Mouse (Mus musculus) R1 (cell line): ENCODE results near the gene Mei4.

Source experiments
- DNase-seq: peaks from one replicate; pipeline ENCODE4 v3.0.0-alpha.2; 2018; ENCODE audit warnings: low read depth, low spot score

The Mei4 gene

DNA sequence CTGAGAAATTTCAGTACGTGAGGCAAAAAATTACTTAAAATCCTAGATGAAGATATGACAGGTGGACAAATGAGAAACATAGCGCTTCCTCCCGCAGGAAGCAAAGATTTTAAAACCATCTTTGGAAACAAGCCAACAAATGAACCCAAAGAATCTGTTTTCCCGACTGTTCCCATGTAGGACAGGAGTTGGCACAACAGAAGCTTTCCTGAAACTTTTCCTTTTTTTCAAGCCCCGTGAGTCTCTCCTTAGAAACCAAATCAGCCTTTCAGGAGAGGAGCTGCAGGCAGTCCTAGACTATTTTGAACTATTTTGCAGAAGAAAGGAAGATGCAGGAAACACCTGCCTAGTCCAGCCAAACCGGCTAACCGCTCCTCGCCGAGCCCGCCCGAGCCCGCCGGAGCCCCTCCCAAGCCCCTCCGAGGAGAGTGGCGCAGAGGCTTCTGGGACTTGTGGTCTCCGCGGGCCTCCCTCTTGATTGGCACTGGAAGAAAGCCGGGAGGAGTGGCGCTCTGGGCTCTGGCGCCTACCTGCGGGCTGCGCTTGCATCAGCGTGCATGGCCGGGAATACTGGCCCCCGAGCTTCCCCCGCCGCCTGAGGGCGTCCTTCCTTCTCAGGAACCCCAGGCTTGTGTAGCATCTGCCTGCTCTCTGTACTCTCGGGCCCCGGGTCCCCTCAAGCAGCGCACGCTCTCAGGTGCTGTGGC lies at the start of gene Mei4:
Gene Mei4 (plus strand): TSS at position 490 of the 707 bp plus-strand sequence.
- peak; percentile 96 for DNase-seq

DNA sequence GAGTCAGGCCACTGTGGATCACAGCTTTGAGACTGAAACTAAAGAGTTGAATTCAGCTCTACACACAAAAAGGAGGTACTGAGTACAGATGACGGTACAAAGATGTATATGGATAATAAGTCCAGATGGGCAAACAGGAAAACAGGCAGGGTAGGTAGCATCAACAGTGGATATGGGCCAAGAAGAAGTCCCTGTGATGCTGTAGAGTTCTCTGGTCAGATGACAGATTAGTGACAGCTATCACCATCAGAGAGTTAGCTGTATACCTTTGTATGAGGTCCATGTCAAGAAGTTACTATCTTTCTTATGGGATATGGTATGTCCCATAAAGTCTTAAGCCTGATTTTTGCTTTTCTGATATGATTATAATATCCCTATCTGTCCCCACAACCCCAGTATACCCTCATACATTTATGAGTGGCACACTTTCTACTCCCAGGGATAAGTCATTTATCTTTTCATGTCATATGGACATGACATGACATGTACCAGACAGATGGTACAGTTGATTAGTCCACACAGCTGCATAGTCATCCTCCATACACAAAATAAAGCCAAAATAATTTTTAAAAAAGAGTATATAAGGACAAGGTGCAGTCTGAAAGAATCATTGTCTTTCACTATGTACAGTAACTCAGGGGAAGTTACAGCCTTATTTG lies 43.6 kb upstream of the Mei4 start:
- DNase-seq: no peak

GRCm38 (mm10) chr9:81827560-81827959 lies 35.9 kb upstream of the Mei4 start:
- DNase-seq: no peak

DNA sequence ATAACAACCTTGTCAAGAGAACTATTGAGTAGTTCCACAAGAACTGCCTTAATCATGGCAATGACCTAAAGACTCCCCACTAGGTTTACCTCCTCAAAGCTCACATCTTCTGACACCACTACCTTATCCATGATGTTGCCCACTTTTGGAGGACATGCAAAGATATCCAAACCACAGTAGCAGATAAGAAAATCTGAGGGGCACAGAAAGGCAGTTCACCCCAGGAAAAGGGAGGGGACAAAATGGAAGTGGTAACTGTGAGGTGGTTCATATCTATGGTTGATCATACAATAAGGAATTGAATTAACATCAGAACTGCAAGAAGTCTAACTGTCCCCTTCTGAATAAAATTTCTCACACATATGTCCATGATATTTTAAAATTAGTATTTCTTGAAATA lies 29.4 kb upstream of the Mei4 start:
- DNase-seq: no peak

- peak; percentile 69 for DNase-seq
These were observed 4.6 kb upstream of the Mei4 start for GRCm38 (mm10) chr9:81858861-81859260.

GRCm38 (mm10) chr9:81863888-81864234 lies 391 bp downstream of the Mei4 start:
- no peak for DNase-seq

DNA sequence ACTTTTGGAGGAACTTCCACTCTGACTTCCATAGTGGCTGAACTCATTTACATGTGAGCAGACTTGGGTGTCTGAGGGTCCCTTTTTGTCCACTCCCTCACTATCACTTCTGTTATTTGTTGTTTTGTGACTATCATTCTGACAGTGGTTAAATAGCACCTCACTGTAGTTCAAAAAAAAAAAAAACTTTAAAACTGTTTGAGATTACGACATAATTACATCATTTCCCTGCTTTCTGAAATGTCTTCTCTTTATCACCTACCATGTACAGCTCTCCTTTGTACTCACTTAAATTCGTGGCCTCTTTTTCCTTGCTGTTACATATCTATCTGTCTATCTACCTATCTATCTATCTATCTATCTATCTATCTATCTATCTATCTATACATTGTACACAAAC lies 2.6 kb downstream of the Mei4 start:
- no peak for DNase-seq

DNA sequence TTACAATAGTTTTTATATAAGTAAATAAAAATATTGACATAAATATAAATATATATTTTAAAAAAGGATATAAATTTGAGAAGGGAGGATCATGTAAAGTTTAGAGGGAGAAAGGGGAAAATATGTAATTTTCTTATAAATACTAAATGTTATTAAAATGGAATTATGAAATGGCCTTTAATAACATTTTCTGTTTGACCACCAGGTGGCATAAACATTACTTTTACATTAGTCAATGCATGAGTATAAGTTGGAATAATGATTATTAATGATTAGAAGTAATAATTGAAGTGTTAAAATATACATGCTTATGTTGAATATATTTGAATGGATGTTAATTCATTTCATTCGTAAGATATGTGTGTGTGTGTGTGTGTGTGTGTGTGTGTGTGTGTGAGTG lies 58.0 kb downstream of the Mei4 start:
- DNase-seq: no peak

GRCm38 (mm10) chr9:81924744-81925143 lies 61.3 kb downstream of the Mei4 start:
- no peak for DNase-seq

GRCm38 (mm10) chr9:81940533-81940932 lies 77.1 kb downstream of the Mei4 start:
- no peak for DNase-seq

DNA sequence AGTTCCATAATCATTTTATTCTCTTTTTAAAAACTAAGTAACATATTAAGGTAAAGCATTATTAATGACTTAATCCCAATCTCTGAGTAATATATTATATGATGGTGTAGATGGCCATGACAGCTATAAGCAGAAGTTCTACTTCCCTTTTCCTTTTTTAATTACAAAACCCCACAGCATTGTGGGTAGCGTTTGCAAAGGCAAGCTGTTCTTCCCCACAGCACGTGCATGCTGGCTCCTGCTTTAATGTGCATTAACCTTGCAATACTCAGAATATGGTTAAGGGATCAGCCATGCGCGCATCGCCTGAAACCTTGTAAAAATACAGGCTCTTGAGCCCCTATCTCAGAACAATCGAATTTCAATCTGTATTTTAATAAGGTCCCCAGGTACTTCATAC lies 82.2 kb downstream of the Mei4 start:
- DNase-seq: no peak

GRCm38 (mm10) chr9:81956858-81957257 lies 93.4 kb downstream of the Mei4 start:
- no peak for DNase-seq

- DNase-seq: no peak
These were observed 94.4 kb downstream of the Mei4 start for GRCm38 (mm10) chr9:81957842-81958241.

GRCm38 (mm10) chr9:81966765-81967164 lies 103.3 kb downstream of the Mei4 start:
- no peak for DNase-seq

DNA sequence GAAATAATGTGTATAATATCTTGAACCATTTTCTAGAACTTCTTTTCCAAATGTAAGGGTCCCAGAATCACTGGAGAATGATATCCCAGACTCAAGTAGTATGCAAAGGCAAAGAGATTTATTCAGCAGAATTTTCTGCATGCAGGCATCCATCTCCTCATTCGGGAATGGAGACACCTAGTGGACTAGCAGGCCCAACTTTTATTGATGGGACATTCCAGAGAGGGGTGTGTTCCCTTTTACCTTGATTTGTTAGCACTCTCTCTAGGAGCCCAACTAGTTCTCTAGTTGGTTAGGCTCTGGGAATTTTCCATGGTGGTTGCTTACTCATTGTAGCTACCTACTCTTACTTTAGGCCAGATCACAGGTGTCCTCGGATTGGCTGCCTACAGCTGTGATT lies 105.5 kb downstream of the Mei4 start:
- DNase-seq: peak; percentile 54

DNA sequence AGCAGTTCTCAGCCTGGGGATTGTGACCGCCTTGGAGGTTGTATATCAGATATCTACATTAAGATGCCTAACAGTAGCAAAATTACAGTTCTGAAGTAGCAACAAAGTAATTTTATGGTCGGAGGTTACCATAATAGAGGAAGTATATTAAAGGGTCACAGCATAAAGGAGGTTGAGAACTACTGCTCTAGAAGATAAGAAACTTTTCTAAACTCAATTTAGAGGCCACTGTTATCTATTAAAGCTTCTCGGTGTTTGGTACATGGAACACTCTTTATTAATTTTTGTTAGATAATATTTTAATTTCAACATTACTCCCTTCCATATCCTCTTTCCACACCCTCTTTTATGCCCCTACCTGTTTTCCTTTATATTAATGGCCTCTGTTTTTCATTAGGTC lies 119.0 kb downstream of the Mei4 start:
- no peak for DNase-seq

GRCm38 (mm10) chr9:82012991-82013390 lies 149.5 kb downstream of the Mei4 start:
- no peak for DNase-seq

- no peak for DNase-seq
These were observed 179.1 kb downstream of the Mei4 start for GRCm38 (mm10) chr9:82042515-82043056.

DNA sequence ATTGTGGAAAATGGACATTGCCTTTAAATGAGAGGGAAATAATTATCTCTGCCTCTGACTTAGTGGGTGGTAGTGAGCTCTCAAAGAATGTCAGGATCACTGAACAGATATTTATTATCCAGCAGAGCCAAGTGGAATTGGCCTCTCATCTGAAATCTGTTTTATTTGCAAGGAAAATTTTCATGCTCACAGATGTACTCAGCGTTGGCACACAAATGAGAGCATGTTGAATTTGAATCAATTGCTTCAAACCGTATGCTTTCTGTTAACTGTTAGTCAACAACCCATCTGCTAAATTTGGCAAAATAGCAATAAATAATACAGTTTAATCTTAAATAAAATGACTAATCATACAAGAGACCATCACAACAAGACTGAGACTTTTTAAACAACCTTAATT lies 181.0 kb downstream of the Mei4 start:
- DNase-seq: no peak

DNA sequence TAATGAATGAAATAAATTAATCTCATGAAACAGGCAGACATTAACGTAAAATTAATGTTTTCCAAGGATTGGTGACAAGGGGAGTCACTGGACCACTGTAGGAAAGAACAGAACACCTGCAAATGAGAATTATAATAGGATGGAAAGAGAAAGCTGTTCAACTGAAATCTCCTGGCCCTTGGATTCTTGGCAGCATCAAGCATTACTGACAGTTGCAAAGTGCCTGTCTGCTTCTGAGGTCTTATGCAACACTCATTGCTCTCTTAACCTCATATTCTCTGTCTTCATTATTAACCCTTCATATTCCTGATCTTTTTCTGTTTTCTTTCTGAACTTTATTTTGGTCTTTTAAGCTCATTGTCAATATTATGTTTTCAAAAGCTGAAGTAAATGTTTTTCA lies 210.4 kb downstream of the Mei4 start:
- DNase-seq: no peak

DNA sequence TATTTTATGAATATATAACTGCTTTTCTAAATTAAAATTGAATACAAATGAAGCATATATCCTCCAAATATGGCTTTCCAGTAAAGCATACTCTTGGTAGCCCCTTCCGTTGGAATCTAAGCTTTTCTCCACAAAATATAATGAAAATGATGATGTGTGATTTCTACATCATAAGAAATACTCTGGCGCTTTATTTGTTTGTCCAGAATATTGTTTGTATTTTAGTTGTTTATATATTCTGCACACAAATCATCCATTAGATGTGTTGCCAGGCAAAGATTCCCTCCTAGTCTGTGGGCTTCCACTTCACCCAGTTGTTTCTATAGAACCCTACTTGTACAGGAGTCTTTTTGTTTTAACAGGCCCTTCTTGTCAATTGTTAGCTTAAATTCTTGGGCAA lies 211.8 kb downstream of the Mei4 start:
- no peak for DNase-seq

- DNase-seq: no peak
These were observed 232.9 kb downstream of the Mei4 start for GRCm38 (mm10) chr9:82096409-82096808.

GRCm38 (mm10) chr9:82114865-82115264 lies 251.4 kb downstream of the Mei4 start:
- no peak for DNase-seq
